Mouse (Mus musculus): ENCODE measurements around the gene Lrrc8d. TPM values are rescaled to one million over a fixed set of nuclear protein-coding genes. Genes with fewer than 3 reads are reported as not detected.
A peak's percentile ranks its signal among the peaks of the same experiment; 100 is the strongest.

The Lrrc8d gene
- polyA plus RNA-seq, 1 experiment, result 25.4 TPM

GRCm38 (mm10) chr5:105868593-105868992 is 168.8 kb downstream of the Lrrc8d start:
- DNase-seq (ENCODE audit: low read depth), result peak; percentile 92
- peak; percentile 91 for TF ChIP-seq CTCF (IDR thresholded peaks at IDR 0.05; ENCODE audit: borderline replicate concordance, extremely low read depth, insufficient read depth, insufficient read length)
- no peak for TF ChIP-seq POLR2A (IDR thresholded peaks at IDR 0.05; ENCODE audit: borderline replicate concordance, extremely low read depth, insufficient read depth, insufficient read length, poor library complexity, severe bottlenecking)

GRCm38 (mm10) chr5:105869739-105870138 is 170.0 kb downstream of the Lrrc8d start:
- TF ChIP-seq POLR2A (IDR thresholded peaks at IDR 0.05; ENCODE audit: borderline replicate concordance, extremely low read depth, insufficient read depth, insufficient read length, poor library complexity, severe bottlenecking) (no peak), CTCF (IDR thresholded peaks at IDR 0.05; ENCODE audit: borderline replicate concordance, extremely low read depth, insufficient read depth, insufficient read length) (no peak)
- DNase-seq (ENCODE audit: low read depth), result no peak

GRCm38 (mm10) chr5:105871140-105871539 is 171.4 kb downstream of the Lrrc8d start:
- TF ChIP-seq CTCF (IDR thresholded peaks at IDR 0.05; ENCODE audit: borderline replicate concordance, extremely low read depth, insufficient read depth, insufficient read length), result no peak
- TF ChIP-seq POLR2A (IDR thresholded peaks at IDR 0.05; ENCODE audit: borderline replicate concordance, extremely low read depth, insufficient read depth, insufficient read length, poor library complexity, severe bottlenecking), result no peak
- no peak for DNase-seq (ENCODE audit: low read depth)

GRCm38 (mm10) chr5:105872176-105872575 is 172.4 kb downstream of the Lrrc8d start:
- TF ChIP-seq POLR2A (IDR thresholded peaks at IDR 0.05; ENCODE audit: borderline replicate concordance, extremely low read depth, insufficient read depth, insufficient read length, poor library complexity, severe bottlenecking), result no peak
- no peak for TF ChIP-seq CTCF (IDR thresholded peaks at IDR 0.05; ENCODE audit: borderline replicate concordance, extremely low read depth, insufficient read depth, insufficient read length)
- no peak for DNase-seq (ENCODE audit: low read depth)

GRCm38 (mm10) chr5:105872916-105873315 is 173.1 kb downstream of the Lrrc8d start:
- no peak for TF ChIP-seq POLR2A (IDR thresholded peaks at IDR 0.05; ENCODE audit: borderline replicate concordance, extremely low read depth, insufficient read depth, insufficient read length, poor library complexity, severe bottlenecking)
- no peak for TF ChIP-seq CTCF (IDR thresholded peaks at IDR 0.05; ENCODE audit: borderline replicate concordance, extremely low read depth, insufficient read depth, insufficient read length)
- no peak for DNase-seq (ENCODE audit: low read depth)

- DNase-seq (ENCODE audit: low read depth), result no peak
- TF ChIP-seq CTCF (IDR thresholded peaks at IDR 0.05; ENCODE audit: borderline replicate concordance, extremely low read depth, insufficient read depth, insufficient read length) (no peak), POLR2A (IDR thresholded peaks at IDR 0.05; ENCODE audit: borderline replicate concordance, extremely low read depth, insufficient read depth, insufficient read length, poor library complexity, severe bottlenecking) (no peak)
These were observed 174.0 kb downstream of the Lrrc8d start for GRCm38 (mm10) chr5:105873774-105874173.

GRCm38 (mm10) chr5:105874476-105874875 is 174.7 kb downstream of the Lrrc8d start:
- no peak for DNase-seq (ENCODE audit: low read depth)
- TF ChIP-seq CTCF (IDR thresholded peaks at IDR 0.05; ENCODE audit: borderline replicate concordance, extremely low read depth, insufficient read depth, insufficient read length), result no peak
- no peak for TF ChIP-seq POLR2A (IDR thresholded peaks at IDR 0.05; ENCODE audit: borderline replicate concordance, extremely low read depth, insufficient read depth, insufficient read length, poor library complexity, severe bottlenecking)

GRCm38 (mm10) chr5:105876068-105876924 is 176.5 kb downstream of the Lrrc8d start, which contains the start of gene Zfp326:
Gene Zfp326 (plus strand): TSS chr5:105876565.
- TF ChIP-seq CTCF (IDR thresholded peaks at IDR 0.05; ENCODE audit: borderline replicate concordance, extremely low read depth, insufficient read depth, insufficient read length) (no peak), POLR2A (IDR thresholded peaks at IDR 0.05; ENCODE audit: borderline replicate concordance, extremely low read depth, insufficient read depth, insufficient read length, poor library complexity, severe bottlenecking) (peak; percentile 99)
- DNase-seq (ENCODE audit: low read depth), result peak; percentile 96

GRCm38 (mm10) chr5:105876925-105877774 is 177.4 kb downstream of the Lrrc8d start:
- peak; percentile 63 for DNase-seq (ENCODE audit: low read depth)

More at GRCm38 (mm10) chr5:105876925-105877774, 177.4 kb downstream of the Lrrc8d start:
- TF ChIP-seq CTCF (IDR thresholded peaks at IDR 0.05; ENCODE audit: borderline replicate concordance, extremely low read depth, insufficient read depth, insufficient read length) (no peak), POLR2A (IDR thresholded peaks at IDR 0.05; ENCODE audit: borderline replicate concordance, extremely low read depth, insufficient read depth, insufficient read length, poor library complexity, severe bottlenecking) (no peak)

Other genes with a start within 250 kb of the Lrrc8d start
- 8.9 and 14.8 TPM in 2 replicates for gene Lrrc8c, start 180.6 kb upstream of the Lrrc8d start, polyA plus RNA-seq (2012; rRNA removed)
- gene Zfp326, start 176.6 kb downstream of the Lrrc8d start, polyA plus RNA-seq (2012; rRNA removed), result 51.5 and 58.9 TPM in 2 replicates